Mouse (Mus musculus) CH12.LX (cell line): ENCODE measurements around the gene Creb3l2.
"Not testable (repeated sequence)": the region's sequence is repeated elsewhere in the genome, so short reads cannot be mapped to it uniquely, and the experiment has no call there.

ENCODE experiments used
- CTCF ChIP-seq, 2 experiments: IDR thresholded peaks in 1 of 2; conservative IDR thresholded peaks in 1 of 2; 2 replicates each; pipeline ENCODE4 v1.5.1; 2011 to 2012; ENCODE audit warnings: low read depth in 2 of 2, low read length in 2 of 2, improper control_type of control experiment in 1 of 2, inconsistent platforms in 1 of 2, mild to moderate bottlenecking in 1 of 2, moderate library complexity in 1 of 2
- E2F4 ChIP-seq: IDR thresholded peaks from 2 replicates; pipeline ENCODE4 v1.6.1; 2011; ENCODE audit warnings: low read depth, low read length, improper control_type of control experiment; ENCODE audit not compliant: insufficient replicate concordance
- EP300 ChIP-seq: IDR thresholded peaks from 2 replicates; pipeline ENCODE4 v1.6.1; 2011; ENCODE audit warnings: low read length, improper control_type of control experiment
- MAFK ChIP-seq: IDR thresholded peaks from 2 replicates; pipeline ENCODE4 v1.6.1; 2011; ENCODE audit warnings: low read length, improper control_type of control experiment; ENCODE audit not compliant: insufficient replicate concordance
- MEF2A ChIP-seq: IDR thresholded peaks from 2 replicates; pipeline ENCODE4 v1.6.1; 2014; ENCODE audit warnings: low read depth, mild to moderate bottlenecking, inconsistent platforms, low read length, improper control_type of control experiment, borderline replicate concordance
- POLR2AphosphoS2 ChIP-seq: IDR thresholded peaks from 2 replicates; pipeline ENCODE4 v1.6.1; 2011; ENCODE audit warnings: low read depth, low read length, improper control_type of control experiment
- RAD21 ChIP-seq: IDR thresholded peaks from 2 replicates; pipeline ENCODE4 v1.6.1; 2011; ENCODE audit warnings: low read depth, mild to moderate bottlenecking, low read length, improper control_type of control experiment, moderate library complexity
- USF2 ChIP-seq: conservative IDR thresholded peaks from 2 replicates; pipeline ENCODE4 v1.6.1; 2011; ENCODE audit warnings: low read depth, low read length, improper control_type of control experiment
- ZC3H11A ChIP-seq: IDR thresholded peaks from 2 replicates; pipeline ENCODE4 v1.6.1; 2012; ENCODE audit warnings: low read depth, mild to moderate bottlenecking, inconsistent platforms, low read length, improper control_type of control experiment

DNA sequence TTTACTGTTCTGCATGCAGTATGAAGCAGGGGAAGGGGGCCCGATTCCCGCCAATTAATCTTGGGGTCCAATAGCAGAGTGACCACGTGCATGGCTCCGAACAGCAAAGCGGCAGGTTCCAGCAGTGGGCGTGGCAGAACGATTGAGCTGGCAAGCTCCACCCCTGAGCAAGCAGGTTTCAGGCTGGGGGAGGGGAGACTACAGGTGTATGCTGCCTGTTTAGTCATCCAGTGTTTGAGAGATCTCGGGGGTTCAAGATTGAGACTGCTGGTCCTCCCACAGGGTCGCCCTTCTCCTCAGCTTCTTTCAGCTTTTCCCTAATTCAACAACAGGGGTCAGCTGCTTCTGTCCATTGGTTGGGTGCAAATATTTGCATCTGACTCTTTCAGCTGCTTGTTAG, 17.7 kb upstream of the Creb3l2 start:
- TF ChIP-seq CTCF (conservative IDR thresholded peaks at IDR 0.05 in 1 of 2, IDR thresholded peaks at IDR 0.05 in 1 of 2; ENCODE audit: low read depth in 2 of 2, low read length in 2 of 2); POLR2AphosphoS2; E2F4; MAFK; ZC3H11A; EP300; USF2; RAD21; MEF2A: not testable (repeated sequence)
